Mouse (Mus musculus): ENCODE measurements at regions not wholly inside any gene's neighbourhood (a gene's known extent, or its start where the extent isn't known, plus 50 kb on each side); places are given as distances from the start of the nearest gene placed in this dataset.

GRCm38 (mm10) chr5:49848680-49849079, 210.1 kb downstream of the Adgra3 start:
- TF ChIP-seq CTCF (conservative IDR thresholded peaks at IDR 0.05; ENCODE audit: low read length), result no peak
- TF ChIP-seq NANOG (IDR thresholded peaks at IDR 0.05; ENCODE audit: borderline replicate concordance, low read length), result no peak
